Mouse (Mus musculus): ENCODE results near the gene Lsamp. TPM values are rescaled to one million over a fixed set of nuclear protein-coding genes. Genes with fewer than 3 reads are reported as not detected.

The Lsamp gene
- total RNA-seq, 2 experiments from 2014 or later: 0.78 to 0.82 TPM

GRCm38 (mm10) chr16:42048138-42048537 is 2064.0 kb downstream of the Lsamp start:
- DNase-seq (ENCODE audit: low spot score): no peak

GRCm38 (mm10) chr16:42059927-42060326 is 2075.8 kb downstream of the Lsamp start:
- no peak for DNase-seq (ENCODE audit: low spot score)

GRCm38 (mm10) chr16:42074325-42074724 is 2090.2 kb downstream of the Lsamp start:
- no peak for DNase-seq (ENCODE audit: low spot score)

- no peak for DNase-seq (ENCODE audit: low spot score)
These were observed 2095.4 kb downstream of the Lsamp start for GRCm38 (mm10) chr16:42079573-42079972.

- DNase-seq (ENCODE audit: low spot score): no peak
These were observed 2097.4 kb downstream of the Lsamp start for GRCm38 (mm10) chr16:42081611-42082010.

GRCm38 (mm10) chr16:42097510-42097909 is 2113.3 kb downstream of the Lsamp start:
- DNase-seq (ENCODE audit: low spot score): no peak

GRCm38 (mm10) chr16:42102186-42102585 is 2118.0 kb downstream of the Lsamp start:
- no peak for DNase-seq (ENCODE audit: low spot score)

GRCm38 (mm10) chr16:42102635-42103034 is 2118.5 kb downstream of the Lsamp start:
- DNase-seq (ENCODE audit: low spot score): no peak

- DNase-seq (ENCODE audit: low spot score): no peak
These were observed 2128.1 kb downstream of the Lsamp start for GRCm38 (mm10) chr16:42112251-42112650.

- no peak for DNase-seq (ENCODE audit: low spot score)
These were observed 2129.1 kb downstream of the Lsamp start for GRCm38 (mm10) chr16:42113246-42113645.

- no peak for DNase-seq (ENCODE audit: low spot score)
These were observed 2137.6 kb downstream of the Lsamp start for GRCm38 (mm10) chr16:42121788-42122187.

- DNase-seq (ENCODE audit: low spot score): no peak
These were observed 2139.7 kb downstream of the Lsamp start for GRCm38 (mm10) chr16:42123826-42124225.

- DNase-seq (ENCODE audit: low spot score): no peak
These were observed 2141.9 kb downstream of the Lsamp start for GRCm38 (mm10) chr16:42126061-42126460.

GRCm38 (mm10) chr16:42147164-42147563 is 2163.0 kb downstream of the Lsamp start:
- DNase-seq (ENCODE audit: low spot score): no peak

- no peak for DNase-seq (ENCODE audit: low spot score)
These were observed 2165.2 kb downstream of the Lsamp start for GRCm38 (mm10) chr16:42149216-42149942.

- DNase-seq (ENCODE audit: low spot score): no peak
These were observed 2168.5 kb downstream of the Lsamp start for GRCm38 (mm10) chr16:42152640-42153039.

- DNase-seq (ENCODE audit: low spot score): no peak
These were observed 2173.7 kb downstream of the Lsamp start for GRCm38 (mm10) chr16:42157816-42158215.

GRCm38 (mm10) chr16:42164941-42165340 is 2180.8 kb downstream of the Lsamp start:
- DNase-seq (ENCODE audit: low spot score): peak; percentile 81

- no peak for DNase-seq (ENCODE audit: low spot score)
These were observed 2184.1 kb downstream of the Lsamp start for GRCm38 (mm10) chr16:42168292-42168691.

- DNase-seq (ENCODE audit: low spot score): peak; percentile 77
These were observed 2185.4 kb downstream of the Lsamp start for GRCm38 (mm10) chr16:42169447-42170140.

GRCm38 (mm10) chr16:42172476-42172875 is 2188.3 kb downstream of the Lsamp start:
- peak; percentile 63 for DNase-seq (ENCODE audit: low spot score)

GRCm38 (mm10) chr16:42178866-42179265 is 2194.7 kb downstream of the Lsamp start:
- DNase-seq (ENCODE audit: low spot score): no peak

- no peak for DNase-seq (ENCODE audit: low spot score)
These were observed 2195.9 kb downstream of the Lsamp start for GRCm38 (mm10) chr16:42180025-42180424.

Measured in gastrocnemius, adult 18-20 months (tissue).